Mouse (Mus musculus) heart, postnatal 25 days (tissue): ENCODE measurements around the gene Uso1. TPM values are rescaled to one million over a fixed set of nuclear protein-coding genes. Genes with fewer than 3 reads are reported as not detected.
A peak's percentile ranks its signal among the peaks of the same experiment; 100 is the strongest.
"Not testable (repeated sequence)": the region's sequence is repeated elsewhere in the genome, so short reads cannot be mapped to it uniquely, and the experiment has no call there.

Experiments
- DNase-seq: peaks from one replicate; pipeline ENCODE4 v3.0.0; 2022; ENCODE audit warnings: low spot score
- intact Hi-C: fragments of 180-260 bp; cut with DNase I; formaldehyde crosslinking; loops from one replicate; pipeline ENCODE4 v1.15.1; 2025
- total RNA-seq, 2 experiments: library from RNA; stranded (reverse); gene quantifications; 2 replicates each; pipeline ENCODE4 v1.2.3; 2021

The Uso1 gene
- total RNA-seq, 2 experiments from 2014 or later: 38.2 to 38.3 TPM

DNA sequence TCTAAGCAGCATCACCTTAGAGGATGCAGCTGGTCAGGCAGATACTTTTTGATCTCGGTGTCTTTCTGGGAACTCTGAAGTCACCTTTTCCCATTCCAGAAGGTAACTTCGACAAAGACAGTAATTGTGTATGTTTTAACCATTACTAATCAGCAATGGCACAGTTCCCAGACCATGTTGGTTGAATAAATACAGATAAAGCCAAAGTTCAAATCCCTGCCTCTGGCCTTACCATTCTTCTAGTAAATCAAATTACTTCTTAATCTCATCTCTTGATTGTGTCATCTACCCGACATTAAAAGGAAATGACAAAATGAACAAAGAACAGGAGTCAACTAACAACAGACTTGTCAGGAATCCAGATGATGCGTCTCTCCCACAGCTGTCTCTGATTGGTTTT, 16.1 kb upstream of the Uso1 start:
- DNase-seq: no peak
- intact Hi-C loops: no loop called here

DNA sequence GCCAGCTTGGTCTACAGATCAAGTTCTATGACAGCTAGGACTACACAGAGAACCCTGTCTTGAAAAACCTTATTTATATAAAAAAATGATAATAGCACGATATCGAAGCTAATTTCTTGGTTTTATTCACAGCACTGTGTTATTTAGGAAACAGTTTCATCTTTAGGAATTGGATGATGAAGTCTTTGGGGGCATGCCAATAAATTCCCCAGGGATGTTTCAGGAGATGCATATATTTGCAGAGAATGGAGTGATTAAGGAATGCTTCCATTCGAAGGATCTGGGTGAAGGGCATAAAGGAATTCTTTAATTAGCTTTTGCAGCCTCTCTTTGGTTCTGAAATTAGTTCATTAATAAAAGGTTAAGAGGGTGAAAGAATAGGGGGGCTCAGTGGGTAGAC, 12.3 kb upstream of the Uso1 start:
- intact Hi-C loops: no loop called here
- no peak for DNase-seq

DNA sequence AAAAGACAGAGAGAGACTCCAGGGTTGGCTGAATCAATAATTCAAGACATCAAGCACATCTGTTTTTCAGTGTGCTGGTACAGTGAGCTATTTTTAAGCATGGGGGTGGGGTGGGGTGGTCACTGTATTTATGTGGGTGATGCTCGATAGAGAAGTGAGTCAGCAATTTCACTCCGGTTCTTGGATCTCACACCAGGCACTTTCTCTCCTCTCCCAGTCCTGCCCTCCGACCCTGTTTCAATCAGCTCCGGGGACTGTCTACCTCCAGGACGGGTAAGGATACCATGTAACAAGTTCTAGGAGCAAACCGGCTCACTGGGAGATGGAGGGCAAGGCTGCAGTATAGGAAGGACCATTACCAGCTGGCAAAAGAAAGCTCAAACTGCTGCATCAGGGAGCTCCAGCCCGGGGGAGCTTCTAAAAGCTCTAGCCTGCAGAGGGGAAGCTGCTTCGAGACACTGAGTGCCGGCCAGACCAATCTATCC, 10.6 kb upstream of the Uso1 start:
- intact Hi-C loops: no loop called here
- no peak for DNase-seq

DNA sequence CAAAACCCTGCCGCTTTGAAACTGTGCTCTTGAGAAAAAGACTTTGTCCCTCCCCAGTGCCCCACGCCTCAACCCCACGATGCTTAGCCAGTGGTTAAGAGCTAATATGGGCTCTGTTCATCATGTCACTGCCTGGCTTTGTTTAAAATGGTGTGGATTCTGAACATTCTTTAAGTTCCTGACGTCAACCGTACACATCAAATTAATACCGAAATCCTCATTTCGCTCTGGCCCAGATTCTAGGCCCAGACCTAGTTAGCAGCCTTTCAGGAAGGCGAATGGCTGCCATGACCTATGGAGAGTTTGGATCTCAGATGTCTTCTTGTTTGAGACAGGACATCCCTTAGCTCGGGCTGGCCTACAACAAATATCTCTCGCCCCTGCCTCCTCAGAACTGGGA, 10.0 kb upstream of the Uso1 start:
- intact Hi-C loops: no loop called here
- no peak for DNase-seq

DNA sequence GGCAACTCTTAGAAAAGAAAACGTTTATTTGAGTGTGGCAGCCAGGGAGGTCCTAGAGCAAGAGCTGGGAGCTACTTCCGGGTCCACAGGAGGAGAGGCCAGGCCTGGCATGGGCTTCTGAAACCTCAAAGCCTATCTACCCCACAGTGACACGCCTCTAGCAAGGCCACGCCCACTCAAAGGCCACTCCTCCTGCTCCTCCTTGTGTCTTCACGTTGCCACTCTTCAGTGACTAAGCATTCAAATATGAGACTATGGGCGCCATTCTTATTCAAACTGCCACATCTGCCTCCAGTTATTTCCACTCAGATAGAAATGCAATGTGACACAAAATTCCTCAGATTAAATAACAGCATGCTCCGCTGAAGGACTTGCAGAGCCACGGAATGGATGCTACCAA, 9.2 kb upstream of the Uso1 start:
- no peak for DNase-seq
- intact Hi-C loops: no loop called here

DNA sequence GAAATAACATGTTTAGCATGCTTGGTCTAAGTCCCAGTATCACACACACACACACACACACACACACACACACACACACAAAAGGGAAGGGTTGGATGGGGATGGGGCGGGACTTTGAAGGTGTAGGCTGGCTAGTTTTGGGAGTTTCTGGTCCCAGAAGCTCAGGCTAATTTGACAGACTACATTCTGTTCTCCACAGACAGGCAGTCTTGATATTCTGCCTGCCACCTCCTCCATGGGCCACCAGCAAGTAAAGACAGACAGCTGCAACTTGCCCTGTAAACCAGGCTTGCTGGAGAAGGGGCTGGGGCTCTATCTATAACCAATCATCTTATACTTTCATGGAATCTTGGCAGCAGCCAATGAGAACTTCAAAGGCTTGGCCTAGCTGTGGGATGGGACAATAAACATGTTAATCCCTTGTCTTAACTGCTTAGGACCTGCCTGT, 8.4 kb upstream of the Uso1 start:
- no peak for DNase-seq
- intact Hi-C loops: no loop called here

DNA sequence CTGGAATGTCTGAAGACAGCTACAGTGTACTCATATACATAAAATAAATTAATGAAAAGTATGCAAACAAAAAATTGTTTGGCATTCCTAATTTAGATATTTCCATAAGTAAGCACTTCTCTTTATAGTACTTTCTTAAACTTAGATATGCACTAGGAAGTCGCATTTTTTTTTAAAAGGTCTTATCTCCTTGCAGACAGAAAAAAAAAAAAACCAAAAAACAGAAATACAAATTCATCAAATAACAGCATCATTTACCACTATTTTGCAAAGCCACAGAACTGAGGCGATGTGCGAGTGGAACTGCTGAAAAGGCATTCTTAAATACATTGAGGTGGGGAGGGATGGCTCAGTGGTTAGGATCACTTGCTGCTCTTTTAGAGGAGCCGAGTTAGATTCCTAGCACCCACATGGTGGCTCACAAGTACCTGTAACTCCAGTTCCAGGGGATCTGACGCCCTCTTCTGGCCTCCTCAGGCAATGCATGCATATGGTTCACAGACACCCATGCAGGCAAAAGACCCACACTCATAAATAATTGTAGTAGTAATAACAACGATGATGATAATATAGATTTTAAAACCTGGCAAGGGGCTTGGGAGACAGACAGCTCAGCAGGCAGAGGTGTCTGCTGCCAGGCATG, 7.6 kb upstream of the Uso1 start:
- intact Hi-C loops: no loop called here
- DNase-seq: no peak

DNA sequence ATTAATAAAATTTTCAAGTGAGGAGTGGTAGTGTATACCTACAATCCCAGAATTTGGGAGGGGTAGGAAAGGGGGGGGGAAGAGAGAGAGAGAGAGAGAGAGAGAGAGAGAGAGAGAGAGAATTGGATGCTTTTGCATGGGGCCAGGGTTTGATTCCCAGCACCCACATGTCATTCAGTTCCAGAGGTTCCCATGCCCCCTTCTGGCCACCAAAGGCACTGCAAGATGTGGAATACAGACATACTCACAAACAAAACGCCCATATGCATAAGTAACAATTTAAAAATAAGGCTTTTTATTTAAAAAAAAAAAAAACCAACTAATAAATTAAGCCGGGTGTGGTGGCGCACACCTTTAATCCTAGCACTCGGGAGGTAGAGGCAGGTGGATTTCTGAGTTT, 5.6 kb upstream of the Uso1 start:
- intact Hi-C loops: no loop called here
- no peak for DNase-seq

DNA sequence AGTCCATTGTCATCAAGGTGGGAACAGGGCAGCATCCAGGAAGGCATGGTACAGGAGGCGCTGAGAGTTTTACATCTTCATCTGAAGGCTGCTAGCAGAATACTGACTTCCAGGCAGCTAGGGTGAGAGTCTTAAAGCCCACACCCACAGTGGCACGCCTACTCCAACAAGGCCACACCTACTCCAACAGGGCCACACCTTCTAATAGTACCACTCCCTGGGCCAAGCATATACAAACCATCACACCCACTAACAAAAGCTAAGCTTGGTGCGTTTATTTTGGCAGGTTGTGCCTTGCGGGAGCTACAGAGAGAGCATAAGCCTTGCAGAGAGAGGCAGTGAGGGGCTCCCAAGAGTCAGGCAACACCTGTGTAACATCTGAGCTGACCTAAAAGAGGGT, 4.7 kb upstream of the Uso1 start:
- intact Hi-C loops, DNase-seq: not testable (repeated sequence)

DNA sequence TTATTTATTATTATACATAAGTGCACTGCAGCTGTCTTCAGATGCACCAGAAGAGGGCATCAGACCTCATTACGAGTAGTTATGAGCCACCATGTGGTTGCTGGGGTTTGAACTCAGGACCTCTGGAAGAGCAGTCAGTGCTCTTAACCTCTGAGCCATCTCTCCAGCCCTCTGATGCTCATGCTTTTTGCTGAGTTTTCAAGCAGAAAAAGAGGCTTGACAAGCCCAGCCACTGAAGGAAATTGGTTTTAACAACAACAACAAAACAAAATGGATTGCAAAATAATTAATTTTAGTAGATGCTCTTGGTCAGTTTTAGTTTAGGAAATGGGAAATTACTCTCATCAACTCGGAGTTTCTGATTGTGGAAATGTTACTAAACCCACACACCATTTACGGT, 2.8 kb upstream of the Uso1 start:
- intact Hi-C loops: no loop called here
- DNase-seq: no peak

DNA sequence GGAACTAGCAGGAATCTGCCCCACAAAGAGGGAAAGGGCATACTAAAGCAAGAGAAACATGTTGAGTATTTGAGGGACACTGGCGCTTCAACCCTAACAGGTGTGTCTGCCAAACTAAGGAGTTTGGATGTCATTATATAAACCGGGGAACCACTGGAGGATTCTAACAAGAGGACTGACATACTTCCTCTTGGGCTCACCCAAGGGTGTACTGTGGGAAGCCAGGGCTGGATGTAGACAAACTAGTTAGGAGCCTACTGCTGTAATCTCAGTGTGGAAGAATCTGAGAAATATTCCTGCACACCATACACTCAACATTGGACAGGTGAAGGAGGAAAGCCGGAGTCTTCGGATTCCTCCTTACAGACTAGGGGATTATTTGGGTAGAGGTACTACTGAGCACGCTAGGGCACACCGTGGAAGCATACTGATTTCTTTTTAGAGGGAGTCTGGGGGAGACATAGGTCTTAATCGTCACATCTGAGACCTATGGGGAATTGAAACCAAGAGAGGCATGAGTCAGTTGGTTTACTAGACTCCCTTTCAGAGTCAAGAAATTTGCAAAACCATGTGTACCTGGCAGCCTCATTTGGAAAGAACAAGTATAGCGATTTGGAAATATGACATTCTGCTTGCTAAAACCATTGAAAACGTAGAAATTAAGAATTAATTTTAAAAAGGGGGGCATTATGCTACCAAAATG, 1.1 kb upstream of the Uso1 start:
- intact Hi-C loops: loop anchor here (2.0 kb wide), 2 partner anchors 18 to 52 kb away; no protein-coding TSS in a partner anchor

DNA sequence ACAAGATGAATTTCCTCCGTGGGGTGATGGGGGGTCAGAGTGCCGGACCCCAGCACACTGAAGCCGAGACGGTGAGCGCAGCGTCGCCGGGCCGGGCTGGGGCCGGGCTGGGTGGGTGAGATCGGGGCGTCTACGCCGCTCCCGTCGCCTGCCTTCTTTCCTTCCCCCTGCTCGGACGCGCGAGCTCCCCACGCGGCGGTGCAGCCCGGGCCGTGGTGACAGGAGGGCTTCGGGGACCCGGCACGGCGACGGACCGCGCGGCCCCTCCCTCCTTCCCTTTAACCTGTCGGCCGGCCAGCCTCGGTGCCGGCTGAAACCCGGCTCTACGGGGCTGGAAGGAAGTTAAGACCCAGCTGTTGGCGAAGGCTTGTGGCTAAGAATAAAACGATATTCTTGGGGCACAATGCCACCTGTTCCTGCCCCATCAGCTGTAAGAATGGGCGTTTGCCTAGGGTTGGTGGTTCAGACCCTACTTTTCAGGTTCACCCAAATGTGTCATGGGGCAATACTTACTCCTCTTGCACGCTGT, 419 bp downstream of the Uso1 start:
- DNase-seq: peak; percentile 18
- intact Hi-C loops: no loop called here

More for the DNA sequence above, 1.1 kb upstream of the Uso1 start:
- no peak for DNase-seq

DNA sequence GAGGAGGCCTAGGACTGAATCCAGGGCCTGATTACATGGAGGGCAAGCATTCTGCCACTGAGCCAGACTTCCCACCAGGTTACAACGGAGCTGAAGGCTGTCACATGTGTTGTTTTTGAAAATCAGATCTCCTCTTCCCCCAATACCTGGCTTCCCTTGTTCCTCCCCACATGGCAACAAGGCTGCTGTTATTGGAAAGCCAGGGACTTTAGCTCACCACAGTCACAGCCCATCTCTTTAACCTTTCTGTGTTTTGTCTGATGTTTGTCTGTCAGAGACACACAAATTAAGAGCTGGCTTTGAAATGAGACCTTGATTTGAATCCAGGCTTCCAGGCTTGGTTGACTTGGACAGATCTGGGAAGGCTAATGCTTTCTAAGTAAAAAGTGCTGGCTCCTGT, 1.5 kb downstream of the Uso1 start:
- intact Hi-C loops: no loop called here
- DNase-seq: no peak

DNA sequence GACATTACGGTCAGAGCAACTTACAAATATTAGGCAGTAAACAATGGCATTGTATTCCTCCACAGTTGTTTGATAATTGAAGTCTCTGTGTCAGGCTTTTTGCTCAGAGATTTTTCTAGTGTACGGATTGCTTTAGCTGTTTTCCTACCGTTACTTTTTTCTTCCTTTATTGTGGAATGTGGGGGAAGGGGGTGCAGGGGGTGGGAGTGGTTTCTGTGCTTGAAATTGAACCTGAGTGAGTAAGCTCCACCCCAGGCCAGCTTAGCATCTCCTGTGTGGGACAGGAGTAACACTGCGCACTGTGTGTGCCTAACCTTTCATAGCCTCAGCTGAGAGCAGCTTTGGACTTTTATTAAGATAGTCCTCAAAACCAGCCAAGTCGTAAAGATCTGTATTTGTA, 4.0 kb downstream of the Uso1 start:
- intact Hi-C loops: no loop called here

DNA sequence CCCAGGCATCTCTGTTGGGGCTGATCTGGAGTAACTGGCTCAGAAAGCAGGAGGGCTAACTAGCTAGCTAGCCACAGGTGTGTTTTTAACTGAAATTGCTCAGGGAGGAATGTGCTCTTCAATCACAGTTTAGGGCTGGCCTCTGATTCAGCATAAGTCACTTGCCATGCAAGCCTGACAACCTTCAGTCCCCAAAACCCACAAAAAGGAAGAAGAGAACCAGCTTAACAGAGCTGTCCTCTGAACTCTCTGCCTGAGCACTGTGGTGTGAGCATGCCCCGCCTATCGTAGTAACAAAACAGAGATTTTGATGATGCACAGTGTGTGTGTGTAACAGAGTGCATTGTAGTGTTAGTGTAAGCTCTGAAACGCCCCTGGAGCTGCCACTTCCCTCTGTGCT, 4.7 kb downstream of the Uso1 start:
- intact Hi-C loops: no loop called here
- no peak for DNase-seq

More for the DNA sequence above, 4.0 kb downstream of the Uso1 start:
- no peak for DNase-seq

DNA sequence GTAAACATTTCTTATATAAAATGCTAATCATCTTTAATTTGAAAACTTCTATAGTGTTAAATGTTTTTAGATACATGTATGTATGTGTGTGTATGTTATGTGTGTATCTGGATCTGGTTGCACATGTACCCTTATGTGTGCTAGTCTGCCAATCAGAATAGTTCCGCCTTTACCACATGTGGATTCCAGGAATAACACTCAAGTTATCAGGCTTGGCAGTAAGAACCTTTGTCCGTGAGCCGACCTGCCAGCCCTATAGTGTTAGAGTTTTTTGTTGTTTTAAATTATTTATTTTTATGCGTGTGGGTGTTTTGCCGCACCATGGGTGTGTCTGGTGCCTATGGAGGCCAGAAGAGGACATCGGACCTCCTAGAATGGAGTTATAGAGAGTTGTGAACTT, 5.9 kb downstream of the Uso1 start:
- DNase-seq: no peak
- intact Hi-C loops: no loop called here

DNA sequence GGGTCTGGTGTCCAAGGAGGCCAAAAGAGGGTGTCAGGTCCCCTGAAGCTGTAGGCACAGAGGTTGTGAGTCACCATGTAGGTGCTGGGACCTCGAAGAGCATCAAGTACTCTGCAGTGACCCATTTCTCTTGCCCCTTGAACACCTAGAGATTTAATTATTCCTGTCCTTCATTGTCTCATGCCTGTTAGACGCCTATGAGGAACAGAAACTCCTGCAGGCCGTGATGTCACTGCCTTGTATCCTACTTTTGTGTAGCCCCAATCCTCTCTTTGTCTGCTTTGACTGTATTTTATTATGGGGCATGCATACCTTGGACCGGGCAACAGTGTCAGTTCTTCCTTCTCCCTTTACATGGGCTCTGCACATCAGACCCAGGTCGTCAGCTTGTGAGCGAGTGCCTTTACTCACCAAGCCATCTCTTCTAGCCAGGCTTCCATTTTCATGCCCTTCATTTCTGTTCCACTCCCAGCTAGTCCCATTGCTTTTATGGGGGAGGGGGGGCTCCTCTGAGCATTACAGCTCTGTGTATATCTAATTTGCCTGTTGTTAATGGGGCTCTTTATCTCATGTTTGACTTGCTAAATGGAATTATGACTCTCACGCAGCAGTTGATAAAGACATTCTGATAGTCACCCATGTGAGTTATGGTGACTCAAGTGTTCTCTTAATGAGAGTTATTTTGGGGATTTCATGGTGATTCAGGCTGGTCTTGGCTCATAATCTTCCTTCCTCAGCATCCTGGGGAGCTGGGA, 7.4 kb downstream of the Uso1 start:
- intact Hi-C loops: no loop called here

DNA sequence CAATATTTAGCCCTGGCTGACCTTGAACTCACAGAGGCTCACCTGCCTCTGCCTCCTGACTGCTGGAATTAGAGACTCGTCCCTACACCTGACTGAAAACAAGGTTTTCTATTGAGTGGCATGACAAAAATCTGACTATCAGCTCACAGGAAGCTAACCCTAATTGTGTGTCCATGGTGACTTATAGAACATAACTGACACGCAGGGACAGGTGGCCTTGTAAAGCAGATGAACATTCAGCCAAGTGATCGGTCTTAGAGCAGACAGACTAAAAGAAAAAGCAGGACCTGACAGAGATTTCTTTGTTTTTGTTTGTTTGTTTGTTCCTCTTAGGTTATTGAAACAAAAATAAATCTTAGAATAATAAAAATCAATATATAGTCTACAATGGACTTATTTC, 10.5 kb downstream of the Uso1 start:
- DNase-seq: no peak
- intact Hi-C loops: no loop called here

More for the DNA sequence above, 7.4 kb downstream of the Uso1 start:
- DNase-seq: no peak

DNA sequence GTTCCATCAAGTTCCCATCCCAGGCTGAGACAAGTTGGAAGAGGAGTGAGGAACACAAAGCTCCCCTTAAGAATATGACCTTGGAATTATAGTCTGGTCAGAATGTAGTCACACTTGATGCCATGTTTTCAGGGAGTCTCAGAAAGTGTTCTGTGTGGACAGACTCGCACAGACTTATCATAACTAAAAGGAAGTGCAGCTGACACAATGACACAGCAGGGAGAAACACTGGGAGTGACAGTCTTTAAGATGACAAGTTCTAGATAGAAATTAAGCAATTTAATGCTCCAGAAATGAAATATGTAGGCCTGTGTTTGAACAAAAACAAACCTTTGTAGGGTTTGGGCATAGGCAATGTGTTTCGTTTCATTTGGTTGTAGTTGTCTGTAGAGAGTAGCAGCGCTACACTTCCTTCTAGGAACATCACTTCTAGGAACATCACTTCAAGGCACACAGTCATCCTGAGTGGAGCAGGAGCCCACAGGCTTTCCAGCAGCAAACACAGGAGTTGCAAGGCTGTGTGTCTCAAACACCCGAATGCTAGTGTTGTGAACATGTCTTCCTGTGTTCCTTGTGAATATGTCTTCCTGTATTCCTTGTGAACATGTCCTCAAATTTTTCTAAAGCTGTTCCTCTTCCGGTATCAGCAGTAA, 11.7 kb downstream of the Uso1 start:
- intact Hi-C loops: no loop called here
- DNase-seq: no peak

DNA sequence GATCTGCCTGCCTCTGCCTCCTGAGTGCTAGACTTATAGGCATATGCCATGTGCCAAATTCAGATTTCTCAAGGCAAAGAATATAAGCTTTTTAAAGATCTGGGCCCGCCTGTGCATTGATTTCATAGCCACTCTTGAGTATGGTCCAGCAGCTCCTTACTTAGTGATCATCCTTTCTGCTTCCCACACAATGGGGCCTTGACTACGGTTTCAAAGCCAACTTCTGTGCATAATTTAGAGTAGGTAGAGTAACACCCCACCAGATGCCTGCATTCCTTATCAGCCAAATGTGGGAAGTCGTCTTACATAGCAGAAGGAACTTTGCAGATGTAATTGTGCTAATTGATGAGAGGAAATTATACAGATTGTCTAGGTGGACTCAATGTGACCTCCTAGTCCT, 17.1 kb downstream of the Uso1 start:
- intact Hi-C loops: no loop called here
- no peak for DNase-seq
